Mouse (Mus musculus) liver, embryonic 14 days (tissue): ENCODE data around the gene Rpl18a. TPM values are rescaled to one million over a fixed set of nuclear protein-coding genes. Genes with fewer than 3 reads are reported as not detected.

Experiments used
- polyA plus RNA-seq: library from polyadenylated mRNA; depleted of rRNA; stranded (reverse); fragments of >200 nt; gene quantifications from 2 replicates; pipeline ENCODE4 v1.2.3, GENCODE M21; 2012; rRNA removed

The Rpl18a gene
- polyA plus RNA-seq, result 2,572 and 2,942 TPM in 2 replicates

DNA sequence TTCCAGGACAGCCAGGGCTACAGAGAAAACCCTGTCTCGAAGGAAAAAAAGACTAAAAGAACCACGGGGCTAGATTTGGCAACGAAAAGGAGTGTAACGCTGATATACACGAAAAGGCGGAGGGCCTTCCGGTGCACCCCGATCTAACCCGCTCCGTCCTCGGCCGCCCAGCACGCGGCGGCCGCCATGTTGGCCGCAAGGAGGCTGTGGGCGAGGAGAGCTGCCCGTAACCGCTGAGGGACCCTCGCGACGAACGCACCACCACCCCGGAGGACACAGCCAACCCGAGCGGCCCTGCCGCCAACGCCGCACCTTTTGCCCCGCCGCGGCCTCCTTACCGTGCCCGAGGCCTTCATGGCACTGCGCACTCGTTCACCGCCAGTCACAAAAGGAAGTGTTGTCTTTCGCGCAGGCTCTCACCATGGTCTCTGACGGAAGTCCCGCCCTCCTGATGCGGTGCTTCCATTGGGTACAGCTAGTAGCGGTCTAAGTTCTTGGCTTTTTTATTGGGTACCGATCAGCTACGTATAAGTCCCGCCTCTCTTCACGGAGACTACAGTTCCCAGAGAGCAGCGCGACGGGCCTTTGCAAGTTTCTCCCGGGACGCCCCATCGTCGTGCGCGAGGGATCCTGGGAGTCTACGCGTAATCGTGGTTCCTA is at the start of gene Rpl18a:
Gene Rpl18a, minus strand, starts transcription at position 392 of the 660 bp plus-strand sequence.

DNA sequence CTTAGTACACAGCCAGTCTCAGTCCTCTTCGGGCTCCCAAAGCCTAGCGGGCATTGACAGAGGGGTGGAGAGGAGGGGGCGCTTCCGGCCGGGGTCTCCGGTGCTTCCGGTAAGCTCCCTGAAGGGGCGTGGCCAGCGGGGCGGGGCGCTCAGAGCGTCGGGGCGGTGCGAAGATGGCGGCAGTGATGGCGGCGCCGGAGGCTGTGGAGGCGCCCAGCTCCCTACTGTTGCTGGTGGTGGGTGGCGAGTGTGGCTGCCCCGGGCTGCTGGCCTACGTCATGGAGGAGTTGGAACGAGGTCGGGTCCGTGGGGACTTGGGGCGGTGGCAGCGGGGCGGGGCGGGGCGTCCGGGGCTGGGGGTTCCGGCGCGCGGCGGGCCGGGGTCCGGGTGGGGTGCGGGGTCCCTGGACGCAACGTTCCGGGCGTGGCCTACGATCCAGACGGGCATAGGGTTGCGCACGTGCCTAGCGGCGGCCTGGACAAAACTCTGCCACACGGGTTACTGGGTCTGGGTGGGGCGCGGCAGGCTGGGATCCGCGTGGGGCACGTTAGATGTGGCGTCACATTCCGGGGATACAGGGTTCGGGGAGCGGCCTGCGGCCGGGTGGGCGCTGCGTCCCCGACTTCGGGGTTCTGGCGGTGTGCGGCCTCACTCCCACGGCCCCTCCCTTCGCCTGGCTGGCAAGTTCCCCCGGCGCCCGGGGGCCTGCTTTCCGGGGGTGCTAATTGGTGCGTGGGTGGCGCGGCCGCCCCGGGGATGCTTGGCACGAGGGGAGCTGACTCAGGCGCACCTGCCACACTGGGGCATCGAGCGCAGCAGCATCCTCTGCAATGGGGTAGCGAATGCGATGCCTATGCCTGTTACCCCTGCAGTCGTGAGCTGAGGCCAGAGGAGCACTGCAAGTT is 8.9 kb upstream of the Rpl18a start, which contains the start of gene Map1s:
Gene Map1s, plus strand, starts transcription at position 102 of the 906 bp plus-strand sequence.

DNA sequence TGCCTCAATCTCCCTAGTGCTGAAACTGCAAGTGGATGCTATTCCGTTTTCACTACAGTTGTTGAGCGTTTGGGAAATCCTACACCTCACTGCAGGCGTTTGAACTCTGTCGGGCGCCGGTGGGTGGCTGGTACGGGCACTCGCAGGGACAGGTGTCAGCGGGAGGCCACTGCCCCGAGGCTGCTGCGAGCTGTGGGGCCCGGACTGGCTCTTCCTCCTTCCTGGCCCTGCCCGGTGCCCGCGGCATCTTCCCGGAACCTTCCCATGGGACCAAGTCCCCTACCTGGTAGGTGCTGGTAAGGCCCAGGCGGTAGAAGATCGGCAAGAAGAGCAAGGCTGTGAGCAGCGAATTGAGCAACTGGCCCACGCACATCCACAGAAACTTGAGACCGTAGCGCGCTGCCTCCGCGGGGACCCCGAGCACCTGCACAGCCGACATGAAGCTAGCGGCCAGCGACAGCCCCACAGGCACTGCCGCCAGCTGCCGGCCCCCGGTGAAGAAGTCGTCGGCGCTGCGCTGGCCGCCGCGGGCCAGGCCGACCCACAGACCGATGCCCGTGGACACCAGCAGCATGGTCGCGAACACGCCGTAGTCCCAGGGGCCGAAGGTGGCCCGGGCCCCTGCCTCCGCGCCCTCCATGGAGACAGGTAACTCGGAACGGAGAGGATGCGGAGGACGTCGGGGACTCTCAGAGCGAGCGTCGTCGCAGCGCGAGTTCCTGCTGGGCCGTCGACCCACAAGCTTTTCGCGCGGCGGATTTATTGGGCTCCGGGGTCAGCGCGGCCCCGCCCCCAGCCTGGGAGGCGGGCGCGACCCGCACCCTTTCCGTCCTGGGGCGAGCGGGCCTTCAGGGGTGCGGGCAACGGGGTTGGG is 5.0 kb downstream of the Rpl18a start, which contains the start of gene Slc5a5:
Gene Slc5a5, minus strand, starts transcription at position 736 of the 874 bp plus-strand sequence.

DNA sequence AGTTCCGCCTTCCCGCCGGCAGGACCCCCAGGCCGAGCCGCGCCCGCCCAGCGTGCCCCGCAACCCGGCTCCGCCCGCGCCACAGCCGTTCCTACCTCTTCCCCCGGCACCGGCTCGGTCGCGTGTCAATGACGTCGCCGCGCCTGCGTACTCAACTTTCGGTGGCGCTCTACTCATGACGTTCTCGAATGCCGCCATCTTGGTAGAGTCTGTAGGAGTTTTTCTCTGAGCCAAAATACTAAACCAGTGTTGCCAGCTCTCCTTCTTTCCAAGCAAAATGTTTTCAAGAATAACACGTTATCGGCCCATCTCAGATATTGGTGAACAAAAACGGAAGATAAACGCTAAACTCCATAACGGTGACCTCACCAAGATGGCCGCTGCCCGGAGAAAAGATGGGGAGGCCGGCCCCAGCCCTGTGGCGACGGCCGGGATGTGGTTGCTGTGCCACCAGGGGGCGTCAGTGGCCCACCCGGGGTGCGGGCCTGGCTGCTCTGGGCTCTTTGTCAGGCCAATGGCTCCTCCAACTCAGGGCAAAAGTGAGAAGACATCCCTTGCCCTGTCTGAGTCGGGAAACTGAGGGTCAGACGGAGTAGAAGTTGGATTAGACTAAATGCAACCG is 23.7 kb downstream of the Rpl18a start, which contains the start of gene Ccdc124:
Gene Ccdc124, minus strand, starts transcription at position 572 of the 622 bp plus-strand sequence.

DNA sequence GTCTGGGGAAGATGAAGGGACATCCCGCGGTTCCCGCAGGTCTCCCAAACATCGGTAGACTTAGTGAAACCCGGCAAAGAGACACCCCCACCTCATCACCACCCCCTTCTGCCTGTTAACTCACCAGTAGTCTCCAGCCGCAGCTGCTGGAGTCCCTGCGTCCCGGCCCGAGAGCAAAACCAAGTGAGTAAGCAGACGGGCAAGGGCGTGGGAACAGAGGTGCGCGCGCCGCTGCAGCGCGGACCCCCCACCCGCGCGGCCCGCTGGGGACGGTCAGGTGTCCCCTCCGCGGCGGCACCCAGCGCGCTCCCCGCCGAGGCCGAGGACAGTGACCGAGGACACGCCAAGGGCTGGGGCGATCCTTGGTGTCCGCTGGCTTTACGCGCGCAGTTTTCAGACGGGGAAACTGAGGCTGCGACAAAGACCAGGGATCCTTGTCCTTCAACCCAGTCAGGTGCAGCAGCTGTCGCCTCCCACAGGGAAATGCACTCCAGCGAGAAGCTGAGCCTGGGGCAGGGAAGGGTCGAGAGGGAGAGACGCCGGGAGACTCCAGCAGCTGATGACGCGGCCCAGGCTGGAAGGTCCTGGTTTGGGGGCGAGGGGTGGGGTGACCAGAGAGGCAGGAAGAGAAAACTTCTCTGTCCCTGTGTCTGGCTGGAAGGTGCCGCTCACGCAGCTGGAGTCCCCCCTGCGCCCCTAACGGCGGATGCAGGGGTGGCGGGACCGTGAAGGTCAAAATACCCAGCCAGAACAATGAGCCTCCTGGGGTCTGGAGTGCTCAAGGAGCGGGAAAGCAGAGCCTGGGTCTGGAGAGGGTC is 34.2 kb downstream of the Rpl18a start, which contains the start of gene Kcnn1:
Gene Kcnn1, minus strand, starts transcription at position 435 of the 818 bp plus-strand sequence.

Other genes with a start within 250 kb of the Rpl18a start
- 7.8 and 8.5 TPM in 2 replicates for gene Pgpep1, start 237.0 kb downstream of the Rpl18a start, polyA plus RNA-seq
- gene Lsm4, start 224.2 kb downstream of the Rpl18a start, polyA plus RNA-seq, result 130 and 135 TPM in 2 replicates
- gene Jund, start 198.5 kb downstream of the Rpl18a start, polyA plus RNA-seq, result 26.4 and 29.1 TPM in 2 replicates
- not detected in 2 replicates for gene Iqcn, start 194.0 kb downstream of the Rpl18a start, polyA plus RNA-seq
- 0.08 TPM in 1 of 2 replicates, not detected in the other for gene Gm3336, start 178.9 kb downstream of the Rpl18a start, polyA plus RNA-seq
- gene Pde4c, start 173.7 kb downstream of the Rpl18a start, polyA plus RNA-seq, result 1.2 and 1.6 TPM in 2 replicates
- gene Rab3a, start 142.7 kb downstream of the Rpl18a start, polyA plus RNA-seq, result 2.3 and 2.5 TPM in 2 replicates
- 21.1 and 28.0 TPM in 2 replicates for gene Mpv17l2, start 136.5 kb downstream of the Rpl18a start, polyA plus RNA-seq
- 16.7 and 18.5 TPM in 2 replicates for gene Pik3r2, start 120.7 kb downstream of the Rpl18a start, polyA plus RNA-seq
- gene Mast3, start 92.4 kb downstream of the Rpl18a start, polyA plus RNA-seq, result 9.1 and 12.1 TPM in 2 replicates
- gene Il12rb1, start 89.0 kb downstream of the Rpl18a start, polyA plus RNA-seq, result 0.10 and 0.17 TPM in 2 replicates
- 32.1 and 35.4 TPM in 2 replicates for gene Arrdc2, start 57.7 kb downstream of the Rpl18a start, polyA plus RNA-seq
- 0.21 and 0.31 TPM in 2 replicates for gene Kcnn1, start 34.2 kb downstream of the Rpl18a start, polyA plus RNA-seq
- 35.9 and 39.9 TPM in 2 replicates for gene Ccdc124, start 23.5 kb downstream of the Rpl18a start, polyA plus RNA-seq
- gene Slc5a5, start 4.7 kb downstream of the Rpl18a start, polyA plus RNA-seq, result 0.07 and 0.08 TPM in 2 replicates
- gene Map1s, start 8.5 kb upstream of the Rpl18a start, polyA plus RNA-seq, result 10.3 and 10.8 TPM in 2 replicates